Mouse (Mus musculus) CH12.LX (cell line): ENCODE data around the gene Kcnk2. TPM values are rescaled to one million over a fixed set of nuclear protein-coding genes. Genes with fewer than 3 reads are reported as not detected.

Experiments
- DNase-seq: peaks from one replicate; pipeline ENCODE4 v3.0.0-alpha.2; 2013; ENCODE audit errors: extremely low read depth
- H3K27ac ChIP-seq: 2 replicates; pipeline ENCODE4 v1.5.1; 2012; ENCODE audit warnings: low read depth, mild to moderate bottlenecking, control low read depth, moderate library complexity; ENCODE audit not compliant: insufficient read depth
- H3K27me3 ChIP-seq: replicated peaks from 2 replicates; pipeline ENCODE3; 2012; ENCODE audit warnings: inconsistent platforms
- H3K36me3 ChIP-seq, 2 experiments: replicated peaks in 1 of 2; 2 replicates each; pipeline versions ENCODE3 to v1.6.1; 2012; ENCODE audit warnings: inconsistent platforms in 1 of 2, low read length in 1 of 2, mild to moderate bottlenecking in 1 of 2, mixed read lengths in 1 of 2, moderate library complexity in 1 of 2; ENCODE audit not compliant: control insufficient read depth in 1 of 2, insufficient read depth in 1 of 2
- H3K4me1 ChIP-seq, 2 experiments: 2 replicates each; pipeline ENCODE4 v1.6.1; 2012; ENCODE audit warnings: inconsistent platforms in 1 of 2, moderate library complexity in 1 of 2; ENCODE audit not compliant: insufficient read depth in 2 of 2, control insufficient read depth in 1 of 2
- H3K4me2 ChIP-seq: 2 replicates; pipeline ENCODE4 v1.6.1; 2012; ENCODE audit warnings: low read depth, mild to moderate bottlenecking, control low read depth; ENCODE audit not compliant: poor library complexity, insufficient read depth, severe bottlenecking
- H3K4me3 ChIP-seq, 3 experiments: fragments of 150-350 bp in 1 of 3; sonication (generic) in 1 of 3; replicated peaks in 1 of 3; 2 replicates each; pipeline versions ENCODE3 to v1.5.1; 2011 to 2012; ENCODE audit warnings: low read depth in 2 of 3, low read length in 2 of 3, mild to moderate bottlenecking in 2 of 3, moderate library complexity in 2 of 3, control low read depth in 1 of 3, improper control_type of control experiment in 1 of 3, inconsistent platforms in 1 of 3, mixed read lengths in 1 of 3; ENCODE audit not compliant: poor library complexity in 1 of 3
- H3K79me2 ChIP-seq: replicated peaks from 2 replicates; pipeline ENCODE4 v1.6.1; 2012; ENCODE audit warnings: mild to moderate bottlenecking, moderate library complexity; ENCODE audit not compliant: control insufficient read depth, poor library complexity, insufficient read depth, severe bottlenecking; ENCODE audit errors: extremely low read depth
- H3K9ac ChIP-seq: 2 replicates; pipeline ENCODE4 v1.6.1; 2012; ENCODE audit warnings: low read depth, mild to moderate bottlenecking, control low read depth, moderate library complexity; ENCODE audit not compliant: insufficient read depth
- H3K9me3 ChIP-seq: replicated peaks from 2 replicates; pipeline ENCODE3; 2012; ENCODE audit warnings: low read length, inconsistent platforms, mixed read lengths
- CHD1 ChIP-seq: IDR thresholded peaks from 2 replicates; pipeline ENCODE4 v1.6.1; 2012; ENCODE audit warnings: low read depth, low read length, improper control_type of control experiment, inconsistent platforms
- CHD2 ChIP-seq: IDR thresholded peaks from 2 replicates; pipeline ENCODE4 v1.6.1; 2011; ENCODE audit warnings: low read length, improper control_type of control experiment
- CTCF ChIP-seq, 2 experiments: IDR thresholded peaks in 1 of 2; conservative IDR thresholded peaks in 1 of 2; 2 replicates each; pipeline ENCODE4 v1.5.1; 2011 to 2012; ENCODE audit warnings: low read depth in 2 of 2, low read length in 2 of 2, improper control_type of control experiment in 1 of 2, inconsistent platforms in 1 of 2, mild to moderate bottlenecking in 1 of 2, moderate library complexity in 1 of 2
- E2F4 ChIP-seq: IDR thresholded peaks from 2 replicates; pipeline ENCODE4 v1.6.1; 2011; ENCODE audit warnings: low read depth, low read length, improper control_type of control experiment; ENCODE audit not compliant: insufficient replicate concordance
- IRF4 ChIP-seq: IDR thresholded peaks from 2 replicates; pipeline ENCODE4 v1.6.1; 2014; ENCODE audit warnings: low read depth, mild to moderate bottlenecking, inconsistent platforms, low read length, improper control_type of control experiment
- JUN ChIP-seq: IDR thresholded peaks from 2 replicates; pipeline ENCODE4 v1.6.1; 2011; ENCODE audit warnings: low read depth, mild to moderate bottlenecking, low read length, improper control_type of control experiment, moderate library complexity; ENCODE audit not compliant: insufficient read depth
- JUND ChIP-seq: conservative IDR thresholded peaks from 2 replicates; pipeline ENCODE4 v1.6.1; 2011; ENCODE audit warnings: low read depth, low read length, improper control_type of control experiment
- KAT2A ChIP-seq: IDR thresholded peaks from 2 replicates; pipeline ENCODE4 v1.6.1; 2012; ENCODE audit warnings: low read length, improper control_type of control experiment, inconsistent platforms; ENCODE audit not compliant: insufficient replicate concordance
- MXI1 ChIP-seq: IDR thresholded peaks from 2 replicates; pipeline ENCODE4 v1.6.1; 2011; ENCODE audit warnings: mild to moderate bottlenecking, low read depth, low read length, improper control_type of control experiment
- NELFE ChIP-seq: IDR thresholded peaks from 2 replicates; pipeline ENCODE4 v1.6.1; 2011; ENCODE audit warnings: low read depth, low read length, improper control_type of control experiment
- NRF1 ChIP-seq: IDR thresholded peaks from 2 replicates; pipeline ENCODE4 v1.6.1; 2014; ENCODE audit warnings: low read depth, mild to moderate bottlenecking, inconsistent platforms, low read length, improper control_type of control experiment, moderate library complexity
- POLR2A ChIP-seq: IDR thresholded peaks from 2 replicates; pipeline ENCODE4 v1.6.1; 2011; ENCODE audit warnings: low read depth, mild to moderate bottlenecking, improper control_type of control experiment, low read length
- RCOR1 ChIP-seq: conservative IDR thresholded peaks from 2 replicates; pipeline ENCODE4 v1.6.1; 2012; ENCODE audit warnings: low read depth, mild to moderate bottlenecking, inconsistent platforms, low read length, improper control_type of control experiment
- SMC3 ChIP-seq: IDR thresholded peaks from 2 replicates; pipeline ENCODE4 v1.6.1; 2011; ENCODE audit warnings: low read depth, low read length, improper control_type of control experiment
- TBP ChIP-seq: conservative IDR thresholded peaks from 2 replicates; pipeline ENCODE4 v1.6.1; 2011; ENCODE audit warnings: low read depth, low read length, improper control_type of control experiment
- USF1 ChIP-seq: IDR thresholded peaks from 2 replicates; pipeline ENCODE4 v1.6.1; 2014; ENCODE audit warnings: low read depth, mild to moderate bottlenecking, inconsistent platforms, low read length, improper control_type of control experiment
- ZC3H11A ChIP-seq: IDR thresholded peaks from 2 replicates; pipeline ENCODE4 v1.6.1; 2012; ENCODE audit warnings: low read depth, mild to moderate bottlenecking, inconsistent platforms, low read length, improper control_type of control experiment
- ZMIZ1 ChIP-seq: IDR thresholded peaks from 2 replicates; pipeline ENCODE4 v1.6.1; 2012; ENCODE audit warnings: low read depth, mild to moderate bottlenecking, inconsistent platforms, low read length, improper control_type of control experiment
- ZNF384 ChIP-seq: IDR thresholded peaks from 2 replicates; pipeline ENCODE4 v1.6.1; 2012; ENCODE audit warnings: low read depth, low read length, improper control_type of control experiment, inconsistent platforms
- dilution Hi-C: fragments of 300-500 bp; cut with MboI; formaldehyde crosslinking; loops from 2 replicates; pipeline ENCODE4 v1.14.3; 2020; ENCODE audit warnings: low sequenced_read_pairs; ENCODE audit not compliant: extremely low pct_unique_long_range_greater_than_20kb, extremely low pct_ligation_motif_present
- in situ Hi-C: fragments of 300-500 bp; cut with MboI; formaldehyde crosslinking; loops from 3 replicates; pipeline ENCODE4 v1.14.3; 2019; ENCODE audit warnings: low sequenced_read_pairs, low pct_ligation_motif_present, low pct_unique_long_range_greater_than_20kb, mixed read lengths
- polyA plus RNA-seq: library from polyadenylated mRNA; unstranded; fragments of >175 nt; gene quantifications from 2 replicates; pipeline ENCODE4 v1.2.1, GENCODE M21; 2012; ENCODE audit warnings: low read depth; ENCODE audit not compliant: insufficient read length
- total RNA-seq, 2 experiments: library from RNA; depleted of rRNA; stranded (reverse); fragments of 300-350 nt in 1 of 2; fragments of >200 nt in 1 of 2; gene quantifications; 2 replicates each; pipeline ENCODE4 v1.2.3; 2012 to 2014

Kcnk2 gene
- total and polyA plus RNA-seq, 3 experiments, result 0.19 TPM; not detected in 2

DNA sequence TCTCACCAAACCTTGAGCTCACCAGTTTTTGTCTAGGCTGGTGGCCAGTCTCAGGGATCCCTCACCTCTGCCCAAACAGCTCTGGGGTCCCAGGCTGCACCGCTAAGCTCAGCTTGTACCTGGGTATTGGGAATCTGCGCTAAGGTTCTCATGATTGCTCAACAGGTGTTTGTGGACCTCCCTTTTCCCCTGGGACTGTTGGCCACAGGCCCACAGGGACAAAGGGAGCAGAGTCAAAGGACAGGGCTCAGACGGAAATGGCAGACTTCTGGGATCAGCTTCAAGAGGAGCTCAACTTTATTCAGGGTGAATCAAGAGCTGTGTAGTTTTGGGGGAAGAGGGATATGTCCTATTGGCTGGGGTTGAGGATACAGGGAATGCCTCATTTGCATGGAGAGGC is 99.1 kb downstream of the Kcnk2 start:
- H3K79me2 ChIP-seq, result no peaks in the 10 kb centered on the region
- in situ Hi-C loops (no loop called here), dilution Hi-C loops (no loop called here)
- H3K27ac ChIP-seq, result no peak overlapping the region
- no peak for DNase-seq
- H3K4me1 ChIP-seq, result no peaks in the 10 kb centered on the region
- no peak for TF ChIP-seq TBP
- TF ChIP-seq ZMIZ1, result no peak
- TF ChIP-seq RCOR1, result no peak
- no peak for TF ChIP-seq NELFE
- no peak for TF ChIP-seq CHD2
- TF ChIP-seq ZNF384, result no peak
- TF ChIP-seq USF1, result no peak
- TF ChIP-seq E2F4, result no peak
- TF ChIP-seq POLR2A, result no peak
- TF ChIP-seq IRF4, result no peak
- no peaks in the 10 kb centered on the region for H3K9me3 ChIP-seq
- no peak overlapping the region for H3K9ac ChIP-seq
- peaks cover 2% of the 10 kb centered on the region for H3K27me3 ChIP-seq
- H3K36me3 ChIP-seq, result no peaks in the 10 kb centered on the region
- H3K4me2 ChIP-seq, result no peak overlapping the region
- H3K4me3 ChIP-seq, result no peak overlapping the region

DNA sequence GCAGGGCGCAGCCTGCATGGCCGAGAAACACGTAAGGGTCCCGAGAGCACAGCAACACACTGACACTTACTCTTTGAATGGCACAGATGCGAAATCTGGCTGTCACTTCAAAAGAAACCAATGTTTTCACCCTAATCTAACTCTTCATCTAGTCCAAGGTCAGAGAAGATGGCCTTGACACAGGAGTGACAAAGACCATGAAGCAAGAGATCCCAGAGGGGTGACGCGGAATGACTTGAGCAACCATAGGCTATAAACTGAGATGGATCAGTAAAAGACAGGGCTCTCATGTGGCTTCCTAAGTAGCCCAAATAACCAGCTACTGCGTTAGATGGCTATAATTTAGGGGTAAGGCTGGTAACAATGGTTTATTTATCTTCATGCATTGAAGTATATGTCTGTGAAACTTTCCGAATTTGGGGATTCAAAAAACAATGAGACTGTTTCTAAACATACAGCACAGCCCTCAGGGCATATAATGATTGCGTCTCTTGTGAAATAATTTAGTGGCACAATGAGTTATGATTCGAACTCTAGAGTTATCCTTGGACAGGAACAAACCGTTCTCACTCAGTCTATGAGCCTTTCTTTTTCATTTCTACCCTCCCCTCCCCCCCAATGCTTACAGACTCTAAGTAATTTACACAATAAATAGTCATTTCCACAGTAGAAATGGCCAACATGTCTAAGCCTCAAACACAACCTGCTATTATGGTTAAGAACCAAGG is 108.2 kb downstream of the Kcnk2 start:
- H3K36me3 ChIP-seq, result no peaks in the 10 kb centered on the region
- no peaks in the 10 kb centered on the region for H3K4me1 ChIP-seq
- no peak overlapping the region for H3K4me2 ChIP-seq
- H3K9me3 ChIP-seq, result no peaks in the 10 kb centered on the region
- in situ Hi-C loops (no loop called here), dilution Hi-C loops (no loop called here)
- H3K79me2 ChIP-seq, result no peaks in the 10 kb centered on the region
- H3K4me3 ChIP-seq, result no peak overlapping the region
- no peak overlapping the region for H3K27ac ChIP-seq
- no peak overlapping the region for H3K9ac ChIP-seq
- TF ChIP-seq NRF1 (no peak), JUN (no peak), SMC3 (no peak), CHD1 (no peak), JUND (no peak), ZC3H11A (no peak), KAT2A (no peak), CTCF (conservative IDR thresholded peaks at IDR 0.05 in 1 of 2, IDR thresholded peaks at IDR 0.05 in 1 of 2; ENCODE audit: low read depth in 2 of 2, low read length in 2 of 2) (no peak), MXI1 (no peak)
- no peak for DNase-seq
- no peaks in the 10 kb centered on the region for H3K27me3 ChIP-seq
